Mouse (Mus musculus): ENCODE results near the gene Tuft1. TPM values are rescaled to one million over a fixed set of nuclear protein-coding genes. Genes with fewer than 3 reads are reported as not detected.
"Not testable (repeated sequence)": the region's sequence is repeated elsewhere in the genome, so short reads cannot be mapped to it uniquely, and the experiment has no call there.

Gene Tuft1
- total RNA-seq, 2 experiments from 2014 or later: 5.4 to 12.6 TPM

- peak; percentile 62 for ATAC-seq (replicated peaks; ENCODE audit: low FRiP score, poor library complexity, severe bottlenecking)
These were observed 6.6 kb upstream of the Tuft1 start for GRCm38 (mm10) chr3:94665060-94665802.

GRCm38 (mm10) chr3:94660841-94661240, 2.2 kb upstream of the Tuft1 start:
- ATAC-seq (replicated peaks; ENCODE audit: low FRiP score, poor library complexity, severe bottlenecking): not testable (repeated sequence)

GRCm38 (mm10) chr3:94659142-94659748, 573 bp upstream of the Tuft1 start:
- peak; percentile 79 for ATAC-seq (replicated peaks; ENCODE audit: low FRiP score, poor library complexity, severe bottlenecking)

GRCm38 (mm10) chr3:94657852-94658739, 576 bp downstream of the Tuft1 start:
- peak; percentile 52 for ATAC-seq (replicated peaks; ENCODE audit: low FRiP score, poor library complexity, severe bottlenecking)

GRCm38 (mm10) chr3:94653967-94654366, 4.7 kb downstream of the Tuft1 start:
- ATAC-seq (replicated peaks; ENCODE audit: low FRiP score, poor library complexity, severe bottlenecking): not testable (repeated sequence)

- no peak for ATAC-seq (replicated peaks; ENCODE audit: low FRiP score, poor library complexity, severe bottlenecking)
These were observed 8.3 kb downstream of the Tuft1 start for GRCm38 (mm10) chr3:94650409-94650808.

- ATAC-seq (replicated peaks; ENCODE audit: low FRiP score, poor library complexity, severe bottlenecking): no peak
These were observed 9.7 kb downstream of the Tuft1 start for GRCm38 (mm10) chr3:94648755-94649590.

- ATAC-seq (replicated peaks; ENCODE audit: low FRiP score, poor library complexity, severe bottlenecking): not testable (repeated sequence)
These were observed 16.0 kb downstream of the Tuft1 start, which contains the start of gene Gm10972 for GRCm38 (mm10) chr3:94642495-94643162. Gm10972 (plus strand) TSS chr3:94643112.

GRCm38 (mm10) chr3:94629876-94630275, 28.8 kb downstream of the Tuft1 start:
- no peak for ATAC-seq (replicated peaks; ENCODE audit: low FRiP score, poor library complexity, severe bottlenecking)

- no peak for ATAC-seq (replicated peaks; ENCODE audit: low FRiP score, poor library complexity, severe bottlenecking)
These were observed 30.0 kb downstream of the Tuft1 start for GRCm38 (mm10) chr3:94628712-94629111.

- ATAC-seq (replicated peaks; ENCODE audit: low FRiP score, poor library complexity, severe bottlenecking): no peak
These were observed 34.4 kb downstream of the Tuft1 start for GRCm38 (mm10) chr3:94624281-94624680.

- ATAC-seq (replicated peaks; ENCODE audit: low FRiP score, poor library complexity, severe bottlenecking): no peak
These were observed 36.1 kb downstream of the Tuft1 start for GRCm38 (mm10) chr3:94622550-94622949.

- peak; percentile 58; the same call in 1 of the 2 replicates for ATAC-seq (replicated peaks; ENCODE audit: low FRiP score, poor library complexity, severe bottlenecking)
These were observed 36.7 kb downstream of the Tuft1 start for GRCm38 (mm10) chr3:94621740-94622507.

- peak; percentile 65 for ATAC-seq (replicated peaks; ENCODE audit: low FRiP score, poor library complexity, severe bottlenecking)
These were observed 42.0 kb downstream of the Tuft1 start for GRCm38 (mm10) chr3:94616717-94617116.

- ATAC-seq (replicated peaks; ENCODE audit: low FRiP score, poor library complexity, severe bottlenecking): no peak
These were observed 45.3 kb downstream of the Tuft1 start for GRCm38 (mm10) chr3:94613258-94613878.

- ATAC-seq (replicated peaks; ENCODE audit: low FRiP score, poor library complexity, severe bottlenecking): no peak
These were observed 46.4 kb downstream of the Tuft1 start for GRCm38 (mm10) chr3:94612274-94612673.

GRCm38 (mm10) chr3:94611834-94612233, 46.8 kb downstream of the Tuft1 start:
- no peak for ATAC-seq (replicated peaks; ENCODE audit: low FRiP score, poor library complexity, severe bottlenecking)

GRCm38 (mm10) chr3:94611343-94611742, 47.3 kb downstream of the Tuft1 start:
- no peak for ATAC-seq (replicated peaks; ENCODE audit: low FRiP score, poor library complexity, severe bottlenecking)

Measured in erythroid progenitor cell, adult 5-6 weeks (primary cell).